Mouse (Mus musculus): ENCODE measurements around the gene Ube2o.

Ube2o gene

DNA sequence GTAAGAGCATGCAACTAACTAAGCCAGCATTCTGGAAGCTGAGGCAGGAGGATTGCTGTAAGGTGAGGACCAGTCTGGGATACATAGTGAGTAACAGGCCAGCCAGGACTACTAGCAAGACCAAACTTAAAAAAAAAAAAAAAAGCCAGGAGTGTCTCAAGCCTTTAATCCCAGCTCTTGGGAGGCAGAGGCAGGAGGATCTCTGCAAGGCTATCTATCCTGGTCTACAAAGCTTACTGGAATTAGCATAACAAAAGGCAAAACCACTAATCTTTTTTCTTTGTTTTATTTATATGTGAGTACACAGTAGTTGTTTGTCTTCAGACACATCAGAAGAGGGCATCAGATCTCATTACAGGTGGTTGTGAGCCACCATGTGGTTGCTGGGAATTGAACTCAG is 93.0 kb downstream of the Ube2o start:
- DNase-seq (ENCODE audit: low read depth, low spot score), result no peak

Measured in forelimb bud, embryonic 11.5 days (tissue).